Mouse (Mus musculus): ENCODE data around the gene Slc4a10.
A peak's percentile ranks its signal among the peaks of the same experiment; 100 is the strongest.

The Slc4a10 gene

DNA sequence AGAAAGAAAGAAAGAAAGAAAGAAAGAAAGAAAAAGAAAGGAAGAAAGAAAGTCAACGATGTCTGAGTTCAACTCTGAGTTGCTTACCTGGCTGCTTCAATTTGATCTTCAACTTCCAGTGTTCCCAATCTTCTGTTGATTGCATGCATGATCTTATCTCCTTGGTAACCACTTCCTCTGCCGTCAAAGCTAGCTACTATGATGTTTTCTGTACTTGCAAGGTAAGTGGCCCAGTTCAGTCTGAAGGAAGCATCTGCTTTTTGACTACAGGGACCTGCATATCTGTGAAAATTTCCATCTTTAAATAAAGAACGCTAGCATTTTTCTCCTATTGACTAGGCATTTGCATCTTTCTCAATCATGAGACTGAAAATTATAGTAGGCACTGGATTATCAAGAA lies 305.8 kb downstream of the Slc4a10 start:
- no peak for DNase-seq (ENCODE audit: low spot score)

DNA sequence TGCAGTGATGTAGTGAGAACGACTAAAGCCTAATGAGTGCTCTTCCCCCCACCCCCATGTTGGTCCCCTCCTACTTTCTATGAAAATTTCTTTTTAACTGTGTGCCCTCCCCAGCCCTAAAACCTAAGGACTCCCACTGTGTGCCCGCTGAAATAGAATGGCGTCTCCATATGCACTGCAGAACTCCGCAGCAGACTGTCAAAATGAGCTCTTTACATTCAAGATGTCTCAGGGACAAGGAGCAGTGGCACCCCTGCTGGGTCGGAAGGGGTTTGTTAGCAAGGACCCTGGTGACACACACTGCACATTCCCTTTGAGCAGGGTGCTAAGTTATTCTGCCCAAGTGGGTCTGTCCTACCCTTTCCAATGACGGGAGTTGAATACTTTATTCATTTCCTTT lies 309.5 kb downstream of the Slc4a10 start:
- no peak for DNase-seq (ENCODE audit: low spot score)

DNA sequence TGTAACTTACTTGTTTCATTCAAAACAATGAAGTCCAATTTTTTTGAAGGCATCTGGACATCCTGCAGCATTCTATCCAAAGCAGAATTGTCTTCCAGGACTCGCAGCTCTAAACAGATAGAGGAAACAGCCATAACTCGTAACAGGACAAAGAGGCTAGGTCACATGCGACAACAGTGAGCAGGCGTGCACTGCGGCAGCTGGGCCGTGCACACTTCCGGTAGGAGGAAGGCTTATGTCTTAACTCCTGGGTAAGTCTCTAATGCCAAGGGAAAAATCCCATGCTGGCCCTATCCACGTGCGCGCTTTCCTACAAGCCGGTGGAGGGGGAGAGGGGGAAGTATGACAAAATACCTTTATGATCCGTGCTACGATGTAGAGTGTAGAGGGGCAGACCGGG lies 310.3 kb downstream of the Slc4a10 start:
- no peak for DNase-seq (ENCODE audit: low spot score)

DNA sequence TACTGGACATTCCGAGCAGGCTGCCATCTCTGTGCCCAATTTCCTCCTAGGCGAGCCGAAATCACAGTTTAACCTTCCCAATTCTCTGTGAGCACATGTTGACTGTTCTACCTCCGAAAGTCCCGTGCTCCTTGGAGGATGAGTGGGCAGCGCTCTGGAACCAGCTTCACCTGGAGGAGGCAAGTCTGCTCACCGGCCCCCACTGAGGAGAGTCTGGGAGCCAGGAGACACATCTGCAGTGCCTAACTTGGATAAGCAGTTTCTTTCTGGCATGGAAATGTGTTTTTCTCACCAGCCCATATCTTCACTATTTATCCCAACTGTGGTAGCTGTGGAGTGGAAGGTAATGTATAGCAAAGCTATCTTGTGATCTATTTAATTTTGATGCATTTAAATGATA lies 311.0 kb downstream of the Slc4a10 start:
- DNase-seq (ENCODE audit: low spot score), result no peak

DNA sequence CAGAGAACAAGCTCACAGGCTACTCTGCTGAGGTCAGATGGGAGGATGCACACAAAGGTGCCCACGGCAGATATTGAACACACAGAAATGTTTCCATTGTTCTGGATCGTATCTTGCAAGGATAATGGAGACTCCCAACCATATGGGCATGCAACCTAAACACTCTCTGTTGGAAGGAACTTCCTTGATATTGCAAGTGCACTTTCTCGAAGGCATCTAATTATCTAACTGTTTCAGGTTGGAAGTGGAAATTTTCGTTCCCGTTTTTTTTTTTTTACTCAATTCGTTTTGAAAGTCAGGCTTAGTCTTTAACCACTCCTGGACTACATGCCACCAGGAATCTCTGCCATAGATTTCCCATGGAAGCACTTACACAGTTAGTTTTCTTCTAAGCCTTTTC lies 314.6 kb downstream of the Slc4a10 start:
- DNase-seq (ENCODE audit: low spot score), result no peak

DNA sequence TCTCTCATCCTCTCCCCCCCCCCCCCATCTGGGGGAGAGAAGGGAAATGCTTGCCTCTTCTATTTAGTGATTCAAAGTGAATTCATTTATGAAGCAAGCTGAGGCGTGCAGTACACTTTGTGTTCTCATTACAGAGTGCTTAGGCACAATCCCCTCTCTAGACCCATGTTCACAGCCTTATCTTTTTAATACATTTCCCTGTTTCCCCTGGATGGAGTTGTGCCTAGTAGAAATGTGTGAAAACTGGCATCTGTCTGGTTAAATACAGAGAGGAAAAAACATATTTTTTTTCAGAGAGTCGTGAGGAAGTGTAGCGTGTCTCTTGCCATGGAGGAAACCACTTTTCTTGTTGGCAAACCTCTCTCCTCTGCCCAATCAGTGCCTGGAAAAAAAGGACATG lies 315.3 kb downstream of the Slc4a10 start:
- no peak for DNase-seq (ENCODE audit: low spot score)

DNA sequence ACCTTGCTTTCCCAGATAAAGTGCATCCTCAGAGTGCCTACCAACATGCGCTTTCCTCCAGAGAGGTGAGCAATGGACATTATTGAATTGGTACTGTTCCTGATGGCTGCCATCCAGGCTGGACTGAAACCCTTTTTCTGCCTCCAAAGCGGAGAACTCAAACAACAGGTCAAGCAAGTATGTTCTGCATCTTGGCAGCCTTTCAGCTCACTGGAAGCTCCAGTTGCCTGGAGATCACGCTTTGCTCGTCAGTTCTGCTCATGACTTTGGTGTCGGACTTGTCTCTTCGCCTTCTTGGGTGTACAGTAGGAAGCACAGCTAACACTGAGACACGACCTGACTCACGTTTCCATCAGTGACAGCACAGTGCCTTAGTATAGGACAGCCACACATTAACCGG lies 315.9 kb downstream of the Slc4a10 start:
- DNase-seq (ENCODE audit: low spot score), result peak; percentile 28

DNA sequence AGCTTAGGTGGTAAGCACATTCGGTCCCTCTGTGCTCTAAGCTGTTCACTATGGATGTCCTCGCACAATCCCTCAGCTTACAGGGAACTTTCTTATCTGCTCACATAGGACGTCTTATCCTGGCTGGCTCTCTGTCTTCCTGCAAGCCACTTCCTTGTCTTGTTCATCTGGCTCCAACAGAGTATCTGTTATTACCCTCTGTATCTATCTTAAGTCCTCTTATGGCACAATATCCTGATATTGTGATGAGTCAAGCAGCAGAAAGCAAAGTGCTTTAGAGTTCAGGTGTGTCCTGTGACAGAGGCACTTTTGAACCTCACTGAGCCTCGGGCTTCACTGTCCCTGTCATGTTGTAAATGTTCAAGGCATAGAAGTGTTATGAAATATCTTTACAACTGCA lies 317.3 kb downstream of the Slc4a10 start:
- no peak for DNase-seq (ENCODE audit: low spot score)

DNA sequence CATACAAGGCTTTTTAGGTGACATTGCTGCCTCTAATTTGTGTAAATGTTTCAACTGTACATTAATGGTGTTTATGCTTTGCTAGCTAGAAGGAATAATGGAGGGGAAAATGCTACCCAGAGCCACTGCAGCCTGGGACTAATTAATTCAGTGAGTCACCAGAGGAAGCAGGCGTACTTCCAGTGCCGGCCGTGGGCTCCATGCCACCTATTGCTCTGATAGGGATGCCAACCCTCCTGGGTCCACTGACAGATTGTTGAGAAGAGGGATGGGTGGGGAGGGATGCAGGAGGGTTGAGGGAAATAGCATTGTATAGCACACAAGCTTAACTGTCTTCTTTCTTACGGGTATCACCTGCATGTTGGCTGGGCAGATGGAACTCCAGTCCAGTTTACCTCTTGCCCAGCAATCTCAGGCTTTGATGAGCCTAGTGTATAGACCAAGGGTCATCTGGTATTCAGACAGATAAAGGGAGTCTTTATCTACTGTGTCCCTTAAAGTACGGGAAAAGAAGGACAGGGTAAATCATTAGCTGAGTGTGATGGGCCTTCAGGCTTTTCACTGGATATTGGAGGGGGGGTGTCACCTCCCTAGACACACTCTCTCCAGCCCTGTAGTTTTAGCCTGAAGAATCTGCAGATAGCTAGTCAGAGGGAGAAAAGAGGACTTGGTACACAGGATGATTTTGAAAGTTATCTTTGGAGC lies 322.2 kb downstream of the Slc4a10 start:
- no peak for DNase-seq (ENCODE audit: low spot score)

DNA sequence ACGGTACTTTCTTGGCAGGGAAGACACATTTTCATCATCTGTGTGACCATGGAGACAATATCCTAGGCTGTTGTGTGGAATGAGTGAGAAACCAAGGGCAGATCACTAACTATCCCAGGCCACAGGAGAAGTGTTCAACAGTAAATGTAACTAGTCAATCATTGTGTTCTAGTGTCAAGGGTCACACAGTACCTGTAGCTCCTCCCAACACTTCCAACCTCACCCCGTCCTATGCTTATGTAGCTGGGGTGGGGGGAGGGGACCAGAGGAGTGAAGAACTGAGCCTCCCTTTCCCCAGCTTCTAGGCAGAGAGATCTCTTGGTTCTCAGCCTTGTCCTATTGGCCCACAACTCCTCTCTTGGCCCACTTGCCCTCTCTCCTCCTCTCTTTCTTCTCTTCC lies 323.8 kb downstream of the Slc4a10 start:
- DNase-seq (ENCODE audit: low spot score), result no peak

DNA sequence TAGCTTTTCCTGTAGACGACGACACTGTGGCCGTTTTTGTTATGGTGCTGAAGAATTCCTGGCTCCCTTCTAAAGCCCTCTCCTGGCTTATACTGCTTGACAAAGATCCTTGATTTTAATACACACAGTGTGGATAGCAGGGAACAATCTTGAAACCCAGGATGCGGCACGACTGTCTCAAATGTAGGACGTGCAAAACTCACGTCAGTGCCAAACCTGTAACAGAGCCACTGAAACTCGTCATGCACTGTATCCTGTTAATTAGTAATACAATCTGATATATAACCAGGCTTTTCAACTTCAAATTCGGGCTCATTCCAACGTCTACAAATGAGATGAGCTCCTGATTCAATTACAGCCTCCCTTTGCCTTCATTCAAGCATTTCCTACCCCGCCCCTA lies 327.4 kb downstream of the Slc4a10 start:
- no peak for DNase-seq (ENCODE audit: low spot score)
